Mouse (Mus musculus): ENCODE data around the gene Polr1d.

Gene Polr1d

DNA sequence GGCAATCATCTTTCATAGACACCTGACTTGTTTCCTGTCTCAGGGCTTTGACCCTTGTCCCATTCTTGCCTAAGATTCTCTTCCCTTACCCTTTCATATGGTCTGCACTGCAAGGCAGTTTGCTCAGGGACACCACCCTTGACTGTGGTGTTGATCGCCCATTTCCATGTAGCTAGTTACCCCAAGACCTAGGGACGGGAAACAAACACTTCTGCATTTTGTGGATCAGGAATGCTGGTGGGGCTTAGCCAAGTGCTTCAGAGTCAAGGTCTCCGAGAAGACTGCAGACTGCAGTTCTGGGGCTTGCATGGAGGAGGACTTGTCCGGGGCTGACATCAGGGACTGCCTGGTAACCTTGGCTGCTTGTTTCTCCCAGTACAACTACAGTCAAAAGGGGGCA is 10.0 kb downstream of the Polr1d start:
- DNase-seq (ENCODE audit: low spot score in 2 of 2) = no peak

DNA sequence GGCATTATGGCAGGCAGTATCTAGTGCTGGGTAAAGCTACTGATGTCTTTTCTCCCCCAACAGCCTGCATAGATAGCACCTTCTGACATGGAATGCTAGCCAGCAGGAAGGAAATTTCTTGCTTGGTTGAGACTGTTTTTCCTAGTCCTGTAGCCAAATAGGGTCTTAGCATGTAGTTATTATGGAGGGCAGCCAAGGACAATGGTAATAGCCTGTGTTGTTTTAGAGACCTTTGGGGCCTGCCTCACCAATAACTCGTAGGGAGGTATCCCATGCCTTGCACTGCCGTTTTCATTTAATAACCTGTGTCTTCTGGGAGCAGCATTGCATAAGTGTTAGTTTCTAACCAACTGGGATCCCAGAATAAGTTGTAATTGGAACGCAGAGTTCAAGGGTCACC is 13.0 kb downstream of the Polr1d start:
- no peak for DNase-seq (ENCODE audit: low spot score in 2 of 2)

DNA sequence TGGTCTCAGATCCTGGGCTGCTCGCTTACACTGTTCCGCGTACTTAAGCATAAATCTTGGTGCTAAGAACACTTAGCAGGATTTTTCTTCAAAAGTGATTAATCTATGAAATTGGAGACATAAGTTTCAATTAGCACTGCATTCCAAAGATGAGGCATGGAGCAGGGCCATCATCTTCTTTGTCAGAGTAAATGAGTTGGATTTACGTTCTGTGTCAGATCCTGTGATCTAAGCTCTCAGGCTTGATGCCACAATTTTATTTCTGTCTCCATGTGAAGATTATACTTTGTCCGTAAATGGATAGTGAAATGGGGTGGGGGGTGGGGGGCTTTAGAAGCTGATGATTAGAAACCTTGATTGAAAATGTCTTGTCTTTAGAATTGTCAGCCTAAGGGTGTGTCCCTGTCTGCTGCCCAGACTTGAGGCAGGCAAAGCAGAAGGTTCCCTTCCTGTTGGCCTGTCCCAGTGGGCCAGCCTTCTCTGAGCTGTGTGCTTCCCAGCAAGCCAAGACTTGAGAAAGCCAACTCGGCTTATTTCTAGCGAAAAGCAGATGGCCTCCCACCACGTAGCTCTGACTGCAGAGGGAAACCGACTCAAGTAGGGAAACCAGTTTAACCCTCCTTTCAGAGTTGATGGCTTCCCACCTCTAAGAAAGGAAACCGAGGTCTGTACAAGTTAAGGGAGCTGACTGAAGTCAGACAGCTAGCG is 13.6 kb downstream of the Polr1d start:
- DNase-seq (ENCODE audit: low spot score in 2 of 2) = no peak

DNA sequence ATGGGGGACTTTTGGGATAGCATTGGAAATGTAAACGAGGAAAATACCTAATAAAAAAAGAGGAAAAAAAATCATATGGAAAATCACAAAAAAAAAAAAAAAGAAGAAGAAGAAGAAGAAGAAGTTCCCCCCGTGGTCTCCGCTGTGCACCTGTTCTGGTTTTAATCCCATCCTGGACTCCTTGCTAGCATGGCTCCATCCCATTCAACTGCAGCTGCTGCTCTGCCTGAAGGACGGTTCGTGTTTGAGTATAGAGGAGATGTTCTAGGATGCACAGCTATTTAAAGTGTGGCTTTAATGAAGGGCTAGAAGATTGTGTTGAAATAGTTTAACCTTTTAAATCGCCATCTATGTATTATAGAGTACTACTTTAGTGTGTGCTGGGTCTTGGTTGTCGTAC is 15.6 kb downstream of the Polr1d start:
- DNase-seq (ENCODE audit: low spot score in 2 of 2) = no peak

DNA sequence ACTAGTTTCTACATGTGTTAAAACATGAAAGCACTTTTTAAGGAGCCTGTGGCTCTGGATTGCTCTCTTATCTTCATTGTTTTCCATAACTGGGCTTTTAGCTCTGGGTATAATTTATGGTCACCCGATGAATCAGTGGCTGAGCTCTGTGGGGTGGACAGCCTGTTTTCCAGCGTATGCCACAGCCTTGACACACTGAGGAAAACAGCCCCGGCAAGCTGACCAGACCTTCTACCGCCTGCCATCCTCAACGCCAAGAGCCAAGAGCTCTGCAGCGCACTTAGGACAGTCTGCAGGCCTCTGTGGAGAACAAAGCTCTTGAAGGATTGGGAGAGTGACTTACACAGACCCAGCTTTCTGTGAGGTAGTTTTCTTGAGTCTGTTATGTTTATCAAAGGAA is 17.4 kb downstream of the Polr1d start:
- no peak for DNase-seq (ENCODE audit: low spot score in 2 of 2)

DNA sequence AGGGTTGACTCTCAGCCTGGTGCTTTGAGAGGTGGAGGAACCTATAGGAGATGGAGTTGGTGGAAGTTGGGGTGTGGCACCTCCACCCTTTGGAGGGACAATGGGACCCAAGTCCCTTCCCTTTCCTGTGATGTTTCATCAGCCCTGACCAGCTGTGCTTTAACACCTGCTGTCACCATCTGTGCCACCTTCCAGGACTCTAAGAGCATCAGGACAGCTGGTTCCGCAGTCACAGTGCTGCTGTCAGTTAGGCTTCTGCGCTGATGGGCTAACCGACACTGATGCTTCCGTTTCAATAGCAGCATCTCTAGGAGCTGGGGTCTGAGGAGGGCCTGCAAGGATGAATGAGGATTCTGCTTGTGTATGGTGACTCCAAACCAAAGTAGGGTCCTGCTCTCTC is 19.7 kb downstream of the Polr1d start:
- no peak for DNase-seq (ENCODE audit: low spot score in 2 of 2)

DNA sequence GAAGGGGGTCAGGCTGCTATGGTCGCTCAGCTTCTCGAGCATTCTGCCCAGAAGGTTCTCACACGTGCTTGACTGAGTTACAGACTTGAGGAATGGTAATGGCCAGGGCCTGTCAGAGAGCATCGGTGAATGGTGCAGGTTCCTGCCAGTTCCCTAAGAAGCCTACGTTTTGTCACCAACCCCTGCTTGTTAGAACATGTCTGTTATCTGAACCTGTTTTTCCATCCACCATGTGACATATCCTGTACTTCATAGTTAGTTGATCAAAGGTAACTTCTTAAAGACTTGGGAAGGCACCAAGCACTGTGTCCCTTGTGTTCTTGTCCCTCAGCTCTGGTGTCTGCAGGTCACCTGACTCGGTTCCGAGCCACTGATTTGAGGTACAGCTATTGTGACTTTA is 21.8 kb downstream of the Polr1d start:
- no peak for DNase-seq (ENCODE audit: low spot score in 2 of 2)

DNA sequence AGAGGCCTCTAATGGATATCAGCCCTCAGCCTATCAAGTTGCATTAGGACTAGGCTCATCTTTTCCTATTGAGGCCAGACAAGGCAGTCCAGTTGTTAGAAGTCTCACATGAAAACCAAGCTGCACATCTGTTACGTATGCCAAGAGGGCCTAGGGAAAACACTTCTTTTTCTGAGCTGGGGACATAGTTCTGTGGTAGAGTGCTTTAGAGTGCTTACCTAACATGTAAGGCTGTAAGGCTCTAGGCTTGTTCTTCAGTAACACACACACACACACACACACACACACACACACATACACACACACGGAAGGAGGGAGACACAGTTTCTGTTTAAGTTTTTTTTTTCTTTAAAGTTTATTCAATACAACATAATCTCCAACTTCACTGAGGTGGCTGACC is 23.3 kb downstream of the Polr1d start:
- no peak for DNase-seq (ENCODE audit: low spot score in 2 of 2)

DNA sequence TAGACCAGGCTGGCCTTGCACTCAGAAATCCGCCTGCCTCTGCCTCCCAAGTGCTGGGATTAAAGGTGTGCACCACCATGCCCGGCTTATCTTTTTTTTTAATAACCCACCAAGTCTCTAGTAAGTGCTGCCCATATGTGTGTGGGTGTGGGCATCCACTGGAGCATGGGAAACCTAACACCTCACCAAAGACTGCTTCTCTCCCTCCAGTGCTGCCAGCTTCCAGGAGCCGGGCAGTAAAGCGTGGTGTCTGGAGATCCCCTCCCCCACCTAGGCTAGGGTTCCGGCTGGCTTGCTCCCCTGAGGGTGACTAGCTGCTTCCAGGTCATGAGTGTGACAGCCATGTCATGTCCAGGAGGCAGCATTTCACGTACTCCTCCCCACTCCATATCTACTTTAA is 25.4 kb downstream of the Polr1d start:
- no peak for DNase-seq (ENCODE audit: low spot score in 2 of 2)

DNA sequence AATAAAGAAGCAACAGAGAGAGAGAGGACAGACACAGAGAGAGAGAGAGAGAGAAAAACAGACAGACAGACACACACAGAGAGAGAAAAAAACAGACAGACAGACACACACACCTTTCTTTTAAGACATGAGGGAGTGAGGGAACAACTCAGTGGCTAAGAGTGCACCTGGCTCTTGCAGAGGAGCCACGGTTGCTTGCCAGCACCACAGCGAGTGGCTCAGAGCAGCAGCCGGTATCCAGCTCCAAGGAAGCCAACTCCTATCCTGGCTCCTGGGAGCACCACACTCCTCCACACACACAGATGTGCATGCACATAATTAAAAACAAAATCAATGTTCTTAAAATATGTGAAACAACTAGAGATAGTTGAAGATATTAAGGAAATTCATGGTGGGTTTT is 30.4 kb downstream of the Polr1d start:
- no peak for DNase-seq (ENCODE audit: low spot score in 2 of 2)

DNA sequence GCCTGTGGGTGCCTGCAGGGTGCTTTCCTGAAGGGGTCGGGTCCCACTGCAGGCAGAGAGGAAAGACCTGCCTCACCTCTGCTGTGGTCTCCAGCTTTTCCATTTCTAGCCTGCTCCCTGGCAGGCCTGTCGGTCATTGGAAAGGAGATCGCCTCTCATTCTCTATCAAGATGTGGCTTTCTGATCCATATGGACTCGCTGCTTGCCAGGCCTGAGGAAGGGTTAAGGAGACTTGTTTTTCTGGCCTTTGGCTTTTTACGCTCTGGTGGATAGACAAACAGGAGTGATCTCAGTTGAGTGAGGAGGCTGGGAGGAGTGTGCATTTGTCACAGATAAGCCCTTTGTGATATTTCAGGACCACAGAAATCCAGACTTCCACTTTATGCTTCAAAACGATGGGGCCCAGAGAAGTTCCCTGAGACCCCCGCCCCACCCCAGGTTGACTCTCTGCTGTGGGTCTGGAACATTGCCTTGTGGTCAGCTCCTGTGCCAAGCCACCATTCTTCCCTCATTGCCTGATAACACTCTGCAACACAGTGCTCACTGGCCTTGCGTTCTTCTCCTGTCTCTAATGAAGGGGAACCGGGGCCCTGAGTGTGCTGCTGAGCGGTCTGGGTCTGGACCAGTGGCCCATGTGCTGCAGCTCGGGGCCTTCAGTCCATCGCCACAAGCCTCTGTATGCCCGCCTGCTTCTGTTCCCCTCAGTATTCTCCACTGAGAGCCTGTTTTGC is 32.2 kb downstream of the Polr1d start:
- DNase-seq (ENCODE audit: low spot score in 2 of 2) = no peak

DNA sequence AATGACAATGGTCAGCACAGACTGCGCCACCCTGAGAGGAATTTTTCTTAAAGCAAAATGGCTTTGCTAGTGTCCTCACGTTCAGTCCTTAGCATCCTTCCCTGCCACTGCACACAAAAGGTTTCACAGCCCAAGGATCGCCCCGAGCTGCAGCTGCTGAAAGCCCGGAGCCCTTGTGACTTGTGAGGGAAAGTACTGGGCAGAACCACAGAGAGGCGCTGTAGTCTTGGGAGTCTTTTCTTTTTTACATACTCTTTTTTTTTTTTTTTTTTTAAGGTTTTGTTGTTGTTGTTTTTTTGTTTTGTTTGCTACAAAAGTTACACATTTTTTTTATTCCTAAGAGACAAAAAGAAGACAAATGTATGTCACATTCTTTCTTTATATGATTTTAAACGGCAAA is 37.9 kb downstream of the Polr1d start:
- DNase-seq (ENCODE audit: low spot score in 2 of 2) = no peak

DNA sequence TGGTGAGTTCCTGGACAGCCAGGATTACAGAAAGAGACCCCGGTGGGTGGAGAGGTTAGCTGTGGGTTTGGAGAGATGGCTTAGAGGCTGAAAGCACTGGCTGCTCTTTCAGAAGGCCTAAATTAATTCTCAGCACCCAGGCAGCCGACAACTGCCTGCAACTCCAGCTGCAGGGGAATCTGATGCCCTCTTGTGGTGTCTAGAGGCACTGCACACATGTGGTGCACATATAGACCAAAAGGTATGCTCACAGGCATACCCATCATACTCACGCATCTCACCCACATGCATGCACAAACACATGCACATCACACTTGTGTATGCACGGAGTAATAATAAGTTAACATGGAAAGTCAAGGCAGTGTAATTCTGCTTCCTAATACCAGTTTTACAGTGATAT is 38.8 kb downstream of the Polr1d start:
- no peak for DNase-seq (ENCODE audit: low spot score in 2 of 2)

DNA sequence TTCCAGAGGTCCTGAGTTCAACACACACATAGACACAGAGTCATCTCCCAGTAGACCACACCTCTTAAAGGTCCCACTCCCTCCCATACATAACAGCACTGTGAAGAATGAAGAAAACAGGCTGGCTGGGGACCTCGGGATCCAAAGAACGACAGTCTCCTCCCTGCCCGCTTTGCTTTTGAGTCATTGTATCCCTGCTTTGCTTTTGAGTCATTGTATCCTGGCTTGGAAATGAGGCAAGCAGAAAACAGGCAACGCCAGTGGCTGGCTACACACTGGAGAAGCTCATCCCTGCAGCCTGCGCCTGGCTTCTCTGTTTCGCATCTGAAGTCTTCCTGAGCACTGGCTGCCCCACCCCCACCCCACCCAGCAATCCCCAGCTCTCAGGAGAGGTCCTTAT is 40.2 kb downstream of the Polr1d start:
- DNase-seq (ENCODE audit: low spot score in 2 of 2) = no peak

DNA sequence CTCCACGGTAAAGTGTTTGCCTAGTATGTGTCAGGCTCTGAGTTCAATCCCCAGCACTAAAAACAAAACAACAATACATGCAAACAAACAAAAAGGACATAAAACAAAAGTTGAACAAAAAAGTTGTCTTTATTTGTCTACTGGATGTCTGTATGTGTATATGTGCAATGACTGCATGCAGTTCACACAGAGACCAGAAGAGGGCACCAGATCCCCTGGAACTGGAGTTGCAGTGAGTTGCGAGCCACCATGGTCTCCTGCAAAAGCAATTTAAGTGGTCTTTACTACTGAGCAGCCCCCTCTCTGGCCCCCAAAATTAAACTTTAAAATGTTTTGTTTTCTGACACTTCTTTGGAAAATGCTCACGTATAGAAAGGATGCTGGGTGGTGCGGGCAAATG is 44.3 kb downstream of the Polr1d start:
- no peak for DNase-seq (ENCODE audit: low spot score in 2 of 2)

DNA sequence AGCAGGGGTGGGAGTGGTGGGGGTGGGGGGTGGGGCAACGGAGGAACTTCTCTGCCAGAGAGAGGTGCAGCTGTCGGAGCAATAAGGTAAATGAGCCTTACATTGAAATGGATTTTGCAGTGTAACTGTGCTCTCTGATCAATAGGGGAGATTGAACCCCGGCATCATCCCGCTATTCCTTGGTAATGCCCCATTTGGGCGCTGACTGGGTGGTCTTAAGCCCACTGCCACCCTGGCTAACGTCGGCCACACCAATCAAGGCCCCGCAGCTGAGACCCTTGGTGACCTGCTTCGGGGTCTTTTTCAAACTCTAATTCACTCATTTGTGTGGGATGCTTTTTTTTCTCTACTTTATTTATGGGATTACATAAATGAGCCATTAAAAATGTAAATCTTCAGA is 47.9 kb downstream of the Polr1d start:
- no peak for DNase-seq (ENCODE audit: low spot score in 2 of 2)

DNA sequence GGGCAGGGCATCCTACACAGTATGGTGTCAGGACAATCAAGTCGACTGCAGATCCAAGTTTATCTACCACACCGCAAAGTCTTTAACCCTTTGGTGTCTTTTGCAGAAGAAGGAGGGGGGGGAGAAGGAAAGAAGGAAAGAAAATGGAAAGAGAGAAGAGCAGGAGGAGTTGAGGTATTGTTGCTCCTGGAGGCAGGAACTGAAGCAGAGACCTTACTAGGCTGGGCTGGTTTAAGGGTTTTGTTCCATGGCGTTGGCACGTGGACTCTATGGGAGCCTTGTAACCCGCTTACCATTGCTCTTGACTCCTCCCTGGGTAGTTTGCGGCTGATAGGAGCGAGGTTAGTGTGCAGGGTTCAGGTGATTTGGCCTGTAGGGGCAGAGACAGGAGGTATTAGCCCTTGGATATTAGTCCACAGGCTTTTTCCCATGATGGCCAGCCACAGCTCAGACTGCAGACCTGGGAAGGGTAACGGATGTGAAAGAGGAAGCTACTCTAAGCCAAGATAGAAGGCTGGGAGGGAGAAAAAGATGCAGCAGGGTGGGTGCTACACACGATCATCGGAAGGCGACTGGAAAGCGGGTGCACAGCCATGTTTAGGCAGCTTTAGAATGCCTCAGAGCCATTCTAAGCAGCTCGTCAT is 48.8 kb downstream of the Polr1d start:
- DNase-seq (ENCODE audit: low spot score in 2 of 2) = no peak

DNA sequence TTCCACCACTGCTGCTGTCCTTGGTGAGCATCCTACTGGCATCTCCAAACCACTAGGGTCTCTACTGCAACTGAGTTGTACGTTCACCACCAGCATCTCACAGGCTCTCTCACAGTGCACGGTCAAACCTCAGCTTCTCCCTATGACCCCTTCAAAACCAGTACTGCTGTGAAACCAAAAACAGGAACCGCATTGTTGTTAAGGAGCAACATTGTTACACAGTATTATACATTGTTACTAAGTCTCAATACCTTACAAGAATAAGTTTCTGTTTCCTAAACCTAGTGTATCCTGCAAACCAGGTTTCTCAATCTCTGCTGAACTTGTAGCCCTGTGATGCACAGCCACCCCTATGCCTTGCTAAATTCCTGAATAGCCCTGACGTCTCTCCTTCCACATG is 51.0 kb downstream of the Polr1d start:
- no peak for DNase-seq (ENCODE audit: low spot score in 2 of 2)

DNA sequence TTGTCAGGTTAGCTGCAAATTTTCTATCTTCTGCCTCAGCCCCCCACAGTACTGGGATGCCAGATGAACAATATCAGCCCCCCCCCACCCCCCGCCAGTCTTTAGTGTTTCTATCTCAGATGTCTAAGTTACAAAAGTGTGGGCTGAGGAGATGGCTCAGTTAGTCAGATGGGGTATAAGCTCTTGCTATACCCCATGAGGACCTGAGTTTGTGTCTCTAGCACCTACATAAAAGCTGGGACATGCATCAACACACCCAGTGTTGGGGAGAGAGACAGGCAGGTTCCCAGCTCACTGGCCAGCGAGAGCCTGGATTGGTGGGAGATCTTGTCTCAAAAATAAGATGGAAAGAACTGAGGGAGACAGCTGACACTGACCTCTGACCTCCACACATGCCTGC is 52.6 kb downstream of the Polr1d start:
- DNase-seq (ENCODE audit: low spot score in 2 of 2) = no peak

DNA sequence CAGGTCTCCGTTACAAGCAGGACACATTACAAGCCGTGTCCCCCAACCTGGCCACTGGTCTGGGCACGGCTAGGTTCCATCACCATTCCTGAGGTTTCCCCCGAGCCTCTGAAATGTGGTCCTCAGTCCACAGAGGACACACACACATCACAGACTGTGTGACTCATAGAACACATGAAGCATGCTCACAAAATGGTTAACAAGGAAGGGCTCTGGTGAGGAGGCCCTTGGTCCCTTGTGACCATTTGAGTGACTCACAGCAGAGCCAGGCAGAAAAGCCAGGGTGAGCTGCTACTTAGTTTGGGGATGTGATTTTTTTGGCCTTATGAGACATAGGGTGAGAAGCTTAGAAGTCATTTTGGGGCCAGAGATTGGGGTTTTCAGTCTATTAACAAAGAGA is 55.1 kb downstream of the Polr1d start:
- DNase-seq (ENCODE audit: low spot score in 2 of 2) = no peak

DNA sequence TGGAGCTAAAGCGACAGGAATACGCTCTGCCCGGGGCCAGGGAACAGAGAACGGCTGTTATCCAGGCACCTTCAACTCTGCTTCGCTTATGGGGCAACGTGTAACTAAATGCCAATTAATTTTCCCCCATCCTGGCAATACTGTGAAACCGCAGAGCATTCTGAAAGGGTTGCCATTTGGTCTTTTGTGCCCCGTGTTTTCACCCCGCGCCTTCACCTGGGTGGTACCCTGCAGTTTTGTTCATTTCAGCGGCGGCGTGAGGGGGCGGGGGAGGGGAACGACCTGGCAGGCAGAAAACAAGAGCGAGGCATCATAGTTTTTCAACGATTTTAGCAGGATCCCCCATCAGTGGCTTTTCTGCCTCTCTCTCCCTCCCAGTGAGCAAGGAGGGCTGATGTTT is 56.8 kb downstream of the Polr1d start:
- DNase-seq (ENCODE audit: low spot score in 2 of 2) = no peak

DNA sequence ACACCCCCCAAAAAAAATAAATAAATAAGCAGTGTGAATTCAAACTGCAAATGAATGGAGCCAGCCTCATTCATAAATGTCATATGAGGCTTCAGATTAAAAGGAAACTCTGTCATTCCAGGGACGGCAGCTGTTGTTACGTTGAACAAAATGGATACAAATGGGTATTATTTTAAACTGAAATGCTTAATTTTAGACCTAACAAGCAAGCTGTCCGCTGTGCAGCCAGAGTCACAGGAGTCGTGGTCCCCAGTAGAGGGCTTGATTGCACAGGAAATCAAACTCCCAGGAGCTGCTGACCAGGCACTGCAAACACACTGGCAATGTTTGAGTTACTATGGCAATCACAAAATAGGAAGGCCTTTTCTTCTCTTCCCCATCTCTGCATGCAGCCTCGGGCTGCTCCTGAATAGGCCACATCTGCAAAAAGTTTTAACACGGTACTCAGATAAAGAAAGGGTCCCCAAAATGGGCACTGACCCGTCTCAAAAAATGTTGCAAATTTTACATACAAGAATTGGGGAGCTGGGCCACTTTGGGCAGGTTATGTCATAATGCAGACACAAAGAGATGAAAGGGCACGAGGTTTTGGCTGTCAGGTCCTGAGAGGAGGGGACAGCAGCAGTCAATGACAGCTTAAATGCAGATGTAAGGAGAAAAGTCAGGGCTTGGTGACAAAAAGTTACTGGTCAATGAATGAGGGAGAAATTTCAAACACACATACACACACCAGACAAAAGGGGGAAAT is 57.7 kb downstream of the Polr1d start:
- no peak for DNase-seq (ENCODE audit: low spot score in 2 of 2)

DNA sequence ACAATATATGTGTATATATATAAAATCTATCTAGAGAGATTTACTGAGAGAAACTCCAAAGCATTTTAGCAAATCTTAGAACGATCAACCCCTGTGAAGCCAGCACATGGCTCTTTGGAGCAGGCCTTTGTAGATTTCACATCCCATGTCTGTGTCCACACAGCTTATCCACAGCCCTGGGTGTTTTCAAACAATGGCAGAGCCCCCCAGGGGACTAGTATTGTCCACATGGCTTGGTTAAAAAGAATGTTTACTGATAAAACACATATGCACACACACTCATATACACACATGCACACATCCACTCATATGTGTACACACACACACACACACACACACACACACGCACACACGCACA is 58.2 kb downstream of the Polr1d start:
- DNase-seq (ENCODE audit: low spot score in 2 of 2) = no peak
